ENCODE assay signal across 22 mouse cellular contexts in genomic region chr2:51049834-51050170, GRCm38 (mm10).
DNase-seq lines count a peak whose midpoint lies in the region; ATAC-seq lines count a peak whose summit lies in the region.
"Had no signal": no experiment of that assay in that cellular context is flagged by ENCODE, and none has a peak within 500 bp of the region (broad histone marks: within the 10 kb centered on the region; RNA-seq: fewer than 3 reads in every experiment).

No protein-coding gene starts in this region.

- DNase-seq in ES-CJ7 (ENCODE audit: low read depth, low spot score) (peak; percentile 90), R1 (ENCODE audit: low read depth, low spot score) (peak; percentile 90)
- no peak for DNase-seq in left cerebral cortex, postnatal 4 days
- no peak for DNase-seq in left cerebral cortex, adult 18-20 months (ENCODE audit: low spot score in 2 of 2)
- no peak for DNase-seq in layer of hippocampus, adult 9-11 months
- DNase-seq: adrenal gland, adult 2 months; adrenal gland, postnatal 14 days; cerebellum, adult 11 months; cerebellum, adult 2 months; cerebellum, postnatal 10 days; forebrain, postnatal 0 days; gastrocnemius, adult 2 months; gastrocnemius, postnatal 14 days; heart, adult 11 months; kidney, adult 11 months had no signal

- H3K4me3 ChIP-seq in intestine, embryonic 16.5 days (ENCODE audit: low read length) = no peak overlapping the region
- H3K4me3 ChIP-seq: forebrain, embryonic 10.5 days; forebrain, embryonic 13.5 days; gastrocnemius, adult 2 months; hindbrain, embryonic 12.5 days had no signal

- 62% methylated on average over 3 of the region's 3 CpGs for WGBS in intestine, embryonic 16.5 days

- H3K9me3 ChIP-seq in intestine, embryonic 16.5 days (ENCODE audit: control insufficient read depth, low read length) = no peaks in the 10 kb centered on the region
- H3K9me3 ChIP-seq: forebrain, embryonic 10.5 days; forebrain, embryonic 13.5 days; hindbrain, embryonic 12.5 days had no signal

- H3K9ac ChIP-seq in intestine, embryonic 16.5 days (ENCODE audit: low read depth, low read length) = no peak overlapping the region
- H3K9ac ChIP-seq: forebrain, embryonic 13.5 days; forebrain, postnatal 0 days; hindbrain, embryonic 12.5 days had no signal

- H3K27ac ChIP-seq in intestine, embryonic 16.5 days (ENCODE audit: low read length) = peak overlapping the region; percentile 12; the same call in 1 of the 2 replicates
- H3K27ac ChIP-seq: forebrain, embryonic 10.5 days; forebrain, embryonic 13.5 days; gastrocnemius, adult 2 months; hindbrain, embryonic 12.5 days had no signal

- no peaks in the 10 kb centered on the region for H3K4me1 ChIP-seq in intestine, embryonic 16.5 days (ENCODE audit: control insufficient read depth, insufficient read depth, low read length)

- H3K27me3 ChIP-seq in intestine, embryonic 16.5 days (replicated peaks; ENCODE audit: control insufficient read depth, insufficient read depth, low read length) = no peaks in the 10 kb centered on the region
- H3K27me3 ChIP-seq: forebrain, embryonic 13.5 days; hindbrain, embryonic 12.5 days had no signal

- no peak for ATAC-seq in intestine, embryonic 16.5 days
- ATAC-seq: CD4-positive, CD25-positive, alpha-beta regulatory T cell, adult 4 months; forebrain, embryonic 13.5 days; forebrain, postnatal 0 days; hindbrain, embryonic 16.5 days had no signal

- H3K4me2 ChIP-seq in intestine, embryonic 16.5 days (ENCODE audit: low read depth, low read length) = no peak overlapping the region
- H3K4me2 ChIP-seq: forebrain, embryonic 13.5 days; heart, embryonic 11.5 days; hindbrain, embryonic 12.5 days had no signal

- intact Hi-C loops in left cerebral cortex, postnatal 4 days (cut with DNase I) = no loop called here

- no peaks in the 10 kb centered on the region for H3K36me3 ChIP-seq in intestine, embryonic 16.5 days (ENCODE audit: control insufficient read depth, insufficient read depth, low read length)
- H3K36me3 ChIP-seq: forebrain, embryonic 10.5 days; hindbrain, embryonic 12.5 days had no signal

Comparison
In these comparisons a context has a peak if more than half of its experiments do, and no peak if none do; other contexts are left out.
1. DNase-seq: peak in ES-CJ7 (single experiment) and R1 (single experiment); none in left cerebral cortex, postnatal 4 days (single experiment), left cerebral cortex, adult 18-20 months (0 of 2) and layer of hippocampus, adult 9-11 months (single experiment).